Mouse (Mus musculus) liver, embryonic 13.5 days (tissue): Measurements from ENCODE around the gene 0610040J01Rik. TPM values are rescaled to one million over a fixed set of nuclear protein-coding genes. Genes with fewer than 3 reads are reported as not detected.

Experiments used
- ATAC-seq: fragments of 200-750 bp; cut with Nextera tagmentation; 2 replicates; pipeline ENCODE4 v1.8.0; 2017; ENCODE audit warnings: low read depth, mild to moderate bottlenecking, moderate number of reproducible peaks, moderate library complexity
- DNase-seq: peaks from one replicate; pipeline ENCODE4 v3.0.0; 2022
- H3K27ac ChIP-seq: fragments of 300-500 bp; sonication (generic); 2 replicates; pipeline ENCODE4 v1.5.1; 2015; ENCODE audit warnings: moderate library complexity, mild to moderate bottlenecking, inconsistent platforms
- H3K27me3 ChIP-seq: fragments of 300-500 bp; sonication (generic); 2 replicates; pipeline ENCODE4 v1.6.1; 2015; ENCODE audit warnings: mild to moderate bottlenecking, inconsistent platforms
- H3K36me3 ChIP-seq: fragments of 300-500 bp; sonication (generic); 2 replicates; pipeline ENCODE4 v1.6.1; 2015; ENCODE audit warnings: mild to moderate bottlenecking, inconsistent platforms
- H3K4me1 ChIP-seq: fragments of 300-500 bp; sonication (generic); replicated peaks from 2 replicates; pipeline ENCODE4 v1.6.1; 2015; ENCODE audit warnings: inconsistent platforms
- H3K4me2 ChIP-seq: fragments of 300-500 bp; sonication (generic); 2 replicates; pipeline ENCODE4 v1.6.1; 2015; ENCODE audit warnings: inconsistent platforms, mild to moderate bottlenecking, moderate library complexity
- H3K4me3 ChIP-seq: fragments of 300-500 bp; sonication (generic); replicated peaks from 2 replicates; pipeline ENCODE4 v1.5.1; 2015; ENCODE audit warnings: mild to moderate bottlenecking, inconsistent platforms
- H3K9ac ChIP-seq: fragments of 300-500 bp; sonication (generic); 2 replicates; pipeline ENCODE4 v1.6.1; 2015; ENCODE audit warnings: mild to moderate bottlenecking, inconsistent platforms
- H3K9me3 ChIP-seq: fragments of 300-500 bp; sonication (generic); replicated peaks from 2 replicates; pipeline ENCODE4 v1.6.1; 2016; ENCODE audit warnings: inconsistent platforms
- WGBS: fragments of 180-500 bp; shearing (Covaris S2); methylation state at CpG from one replicate; pipeline ENCODE4 v1.1.7; 2015; ENCODE audit not compliant: insufficient replicate concordance; 5-methylcytosine and 5-hydroxymethylcytosine counted together
- polyA plus RNA-seq: library from polyadenylated mRNA; unstranded; fragments of >200 nt; fragmentation: Nextera tagmentation; extraction: Ambion mirVana; gene quantifications from 2 replicates; pipeline ENCODE4 v1.2.1, GENCODE M21; 2015

The 0610040J01Rik gene
- polyA plus RNA-seq, 1 experiment from 2014 or later = 13.9 TPM

- H3K9me3 ChIP-seq = no peaks in the 10 kb centered on the region
- no peaks in the 10 kb centered on the region for H3K27me3 ChIP-seq
- H3K27ac ChIP-seq = no peak overlapping the region
- H3K4me3 ChIP-seq = no peak overlapping the region
- 67% methylated on average over 5 of the region's 5 CpGs for WGBS
- H3K4me1 ChIP-seq = peaks cover 44% of the 10 kb centered on the region
- ATAC-seq = no peak
- H3K9ac ChIP-seq = no peak overlapping the region
- H3K4me2 ChIP-seq = no peak overlapping the region
- no peaks in the 10 kb centered on the region for H3K36me3 ChIP-seq
- no peak for DNase-seq
Observed at GRCm38 (mm10) chr5:63833955-63834354, 21.8 kb downstream of the 0610040J01Rik start.

GRCm38 (mm10) chr5:63834435-63834834 is 22.3 kb downstream of the 0610040J01Rik start:
- no peak overlapping the region for H3K4me3 ChIP-seq
- H3K4me1 ChIP-seq = peaks cover 42% of the 10 kb centered on the region
- H3K27ac ChIP-seq = no peak overlapping the region
- H3K9me3 ChIP-seq = no peaks in the 10 kb centered on the region
- WGBS = 78% methylated on average over 3 of the region's 3 CpGs
- DNase-seq = no peak
- no peak for ATAC-seq
- no peak overlapping the region for H3K4me2 ChIP-seq
- H3K36me3 ChIP-seq = no peaks in the 10 kb centered on the region
- H3K27me3 ChIP-seq = no peaks in the 10 kb centered on the region
- H3K9ac ChIP-seq = no peak overlapping the region

GRCm38 (mm10) chr5:63837115-63837514 is 25.0 kb downstream of the 0610040J01Rik start:
- H3K4me3 ChIP-seq = no peak overlapping the region
- H3K27me3 ChIP-seq = no peaks in the 10 kb centered on the region
- no peak overlapping the region; the same call in 1 of the 2 replicates for H3K27ac ChIP-seq
- 38% methylated on average over 5 of the region's 5 CpGs for WGBS
- no peak overlapping the region for H3K4me2 ChIP-seq
- no peaks in the 10 kb centered on the region for H3K36me3 ChIP-seq
- H3K4me1 ChIP-seq = peaks cover 22% of the 10 kb centered on the region
- peak; percentile 45; the same call in 1 of the 2 replicates for ATAC-seq
- no peak for DNase-seq
- no peak overlapping the region for H3K9ac ChIP-seq
- H3K9me3 ChIP-seq = no peaks in the 10 kb centered on the region

- no peaks in the 10 kb centered on the region for H3K9me3 ChIP-seq
- H3K27ac ChIP-seq = no peak overlapping the region
- no peak for DNase-seq
- H3K4me3 ChIP-seq = no peak overlapping the region
- H3K9ac ChIP-seq = no peak overlapping the region
- no peak overlapping the region for H3K4me2 ChIP-seq
- 44% methylated on average over 2 of the region's 2 CpGs for WGBS
- H3K36me3 ChIP-seq = no peaks in the 10 kb centered on the region
- H3K27me3 ChIP-seq = no peaks in the 10 kb centered on the region
- ATAC-seq = peak; percentile 76
- H3K4me1 ChIP-seq = peaks cover 22% of the 10 kb centered on the region
Observed at GRCm38 (mm10) chr5:63837851-63838250, 25.7 kb downstream of the 0610040J01Rik start.

GRCm38 (mm10) chr5:63839801-63840416 is 27.7 kb downstream of the 0610040J01Rik start:
- Histone ChIP-seq H3K9me3 (no peaks in the 10 kb centered on the region), H3K36me3 (no peaks in the 10 kb centered on the region), H3K27ac (no peak overlapping the region), H3K4me1 (peaks cover 22% of the 10 kb centered on the region), H3K4me2 (no peak overlapping the region), H3K27me3 (no peaks in the 10 kb centered on the region), H3K9ac (no peak overlapping the region), H3K4me3 (no peak overlapping the region)
- 69% methylated on average over 12 of the region's 12 CpGs for WGBS
- no peak for ATAC-seq
- DNase-seq = no peak

GRCm38 (mm10) chr5:63847080-63847479 is 34.9 kb downstream of the 0610040J01Rik start:
- peak; percentile 43 for ATAC-seq
- WGBS = 65% methylated on average over 8 of the region's 8 CpGs
- H3K4me2 ChIP-seq = no peak overlapping the region
- H3K4me3 ChIP-seq = no peak overlapping the region
- no peaks in the 10 kb centered on the region for H3K27me3 ChIP-seq
- peaks cover 6% of the 10 kb centered on the region; the same call in 1 of the 2 replicates for H3K9me3 ChIP-seq
- no peak overlapping the region for H3K9ac ChIP-seq
- H3K36me3 ChIP-seq = peaks cover 5% of the 10 kb centered on the region; the same call in 1 of the 2 replicates
- DNase-seq = no peak
- H3K27ac ChIP-seq = peak overlapping the region; percentile 77
- H3K4me1 ChIP-seq = no peaks in the 10 kb centered on the region

- H3K27me3 ChIP-seq = no peaks in the 10 kb centered on the region
- peaks cover 5% of the 10 kb centered on the region; the same call in 1 of the 2 replicates for H3K36me3 ChIP-seq
- no peak overlapping the region for H3K4me3 ChIP-seq
- H3K4me2 ChIP-seq = no peak overlapping the region
- WGBS = 71% methylated on average over 13 of the region's 13 CpGs
- DNase-seq (no peak), ATAC-seq (peak; percentile 85)
- H3K27ac ChIP-seq = peak overlapping the region; percentile 77
- H3K4me1 ChIP-seq = no peaks in the 10 kb centered on the region
- peaks cover 6% of the 10 kb centered on the region; the same call in 1 of the 2 replicates for H3K9me3 ChIP-seq
- no peak overlapping the region for H3K9ac ChIP-seq
Observed at GRCm38 (mm10) chr5:63847541-63848226, 35.5 kb downstream of the 0610040J01Rik start.

- ATAC-seq = no peak
Observed at GRCm38 (mm10) chr5:63858901-63859300, 46.7 kb downstream of the 0610040J01Rik start.

GRCm38 (mm10) chr5:63867421-63867820 is 55.3 kb downstream of the 0610040J01Rik start:
- no peak for DNase-seq
- WGBS = 51% methylated on average over 3 of the region's 3 CpGs
- H3K4me1 ChIP-seq = peaks cover 7% of the 10 kb centered on the region; the same call in 1 of the 2 replicates
- no peaks in the 10 kb centered on the region for H3K9me3 ChIP-seq
- no peak for ATAC-seq
- H3K9ac ChIP-seq = no peak overlapping the region
- no peak overlapping the region for H3K4me2 ChIP-seq
- no peaks in the 10 kb centered on the region for H3K27me3 ChIP-seq
- H3K4me3 ChIP-seq = no peak overlapping the region
- H3K27ac ChIP-seq = no peak overlapping the region
- H3K36me3 ChIP-seq = no peaks in the 10 kb centered on the region

More at GRCm38 (mm10) chr5:63858901-63859300, 46.7 kb downstream of the 0610040J01Rik start:
- 37% methylated on average over 8 of the region's 8 CpGs for WGBS
- no peak overlapping the region for H3K4me2 ChIP-seq
- no peaks in the 10 kb centered on the region for H3K36me3 ChIP-seq
- H3K4me1 ChIP-seq = no peaks in the 10 kb centered on the region
- H3K4me3 ChIP-seq = no peak overlapping the region
- no peaks in the 10 kb centered on the region for H3K27me3 ChIP-seq
- no peaks in the 10 kb centered on the region for H3K9me3 ChIP-seq
- H3K9ac ChIP-seq = no peak overlapping the region
- no peak overlapping the region for H3K27ac ChIP-seq
- no peak for DNase-seq

GRCm38 (mm10) chr5:63872176-63872932 is 60.2 kb downstream of the 0610040J01Rik start:
- H3K27ac ChIP-seq = no peak overlapping the region
- no peak overlapping the region for H3K4me2 ChIP-seq
- no peaks in the 10 kb centered on the region for H3K27me3 ChIP-seq
- H3K4me3 ChIP-seq = no peak overlapping the region
- no peaks in the 10 kb centered on the region for H3K36me3 ChIP-seq
- H3K9ac ChIP-seq = no peak overlapping the region
- DNase-seq (no peak), ATAC-seq (no peak)
- WGBS = 71% methylated on average over 17 of the region's 17 CpGs
- no peaks in the 10 kb centered on the region for H3K9me3 ChIP-seq
- H3K4me1 ChIP-seq = 0 out of 2 replicates have a peak, but pooled peaks cover 11% of the 10 kb centered on the region

GRCm38 (mm10) chr5:63874880-63875279 is 62.7 kb downstream of the 0610040J01Rik start:
- Histone ChIP-seq H3K4me3 (no peak overlapping the region), H3K4me2 (no peak overlapping the region), H3K27ac (no peak overlapping the region), H3K9me3 (no peaks in the 10 kb centered on the region), H3K9ac (no peak overlapping the region), H3K4me1 (0 out of 2 replicates have a peak, but pooled peaks cover 4% of the 10 kb centered on the region), H3K27me3 (no peaks in the 10 kb centered on the region), H3K36me3 (no peaks in the 10 kb centered on the region)
- no peak for DNase-seq
- 57% methylated on average over 16 of the region's 16 CpGs for WGBS
- ATAC-seq = peak; percentile 64
